Mouse (Mus musculus) heart, embryonic 11.5 days (tissue): ENCODE data around the gene Tns1. TPM values are rescaled to one million over a fixed set of nuclear protein-coding genes. Genes with fewer than 3 reads are reported as not detected.

ENCODE experiments used
- ATAC-seq: fragments of 200-750 bp; cut with Nextera tagmentation; replicated peaks from 2 replicates; pipeline ENCODE4 v1.8.0; 2017; ENCODE audit warnings: moderate library complexity; ENCODE audit not compliant: insufficient number of reproducible peaks, low FRiP score, low TSS enrichment
- H3K27ac ChIP-seq: fragments of 300-500 bp; sonication (generic); 2 replicates; pipeline ENCODE4 v1.5.1; 2014; ENCODE audit warnings: mild to moderate bottlenecking, low read depth, low read length
- H3K27me3 ChIP-seq: fragments of 300-500 bp; sonication (generic); 2 replicates; pipeline ENCODE4 v1.6.1; 2014; ENCODE audit warnings: mild to moderate bottlenecking, low read length, mixed read lengths; ENCODE audit not compliant: control insufficient read depth, insufficient read depth
- H3K36me3 ChIP-seq: fragments of 300-500 bp; sonication (generic); 2 replicates; pipeline ENCODE4 v1.6.1; 2014; ENCODE audit warnings: mild to moderate bottlenecking, low read length, moderate library complexity, mixed read lengths; ENCODE audit not compliant: control insufficient read depth, insufficient read depth
- H3K4me1 ChIP-seq: fragments of 300-500 bp; sonication (generic); 2 replicates; pipeline ENCODE4 v1.6.1; 2014; ENCODE audit warnings: low read length; ENCODE audit not compliant: control insufficient read depth, insufficient read depth
- H3K4me2 ChIP-seq: fragments of 300-500 bp; sonication (generic); 2 replicates; pipeline ENCODE4 v1.6.1; 2014; ENCODE audit warnings: mild to moderate bottlenecking, moderate library complexity
- H3K4me3 ChIP-seq: fragments of 300-500 bp; sonication (generic); 2 replicates; pipeline ENCODE4 v1.5.1; 2014; ENCODE audit warnings: low read depth, low read length
- H3K9ac ChIP-seq: fragments of 300-500 bp; sonication (generic); 2 replicates; pipeline ENCODE4 v1.6.1; 2014; ENCODE audit warnings: mild to moderate bottlenecking, low read depth, low read length, moderate library complexity
- H3K9me3 ChIP-seq: fragments of 300-500 bp; sonication (generic); replicated peaks from 2 replicates; pipeline ENCODE4 v1.6.1; 2016; ENCODE audit warnings: low read length; ENCODE audit not compliant: control insufficient read depth
- WGBS: fragments of 180-500 bp; shearing (Covaris S2); extraction: QIAGEN DNeasy Blood & Tissue Kit; methylation state at CpG from one replicate; pipeline ENCODE4 v1.1.7; 2014; ENCODE audit not compliant: insufficient replicate concordance; 5-methylcytosine and 5-hydroxymethylcytosine counted together
- polyA plus RNA-seq: library from polyadenylated mRNA; unstranded; fragments of >200 nt; fragmentation: Nextera tagmentation; extraction: Ambion mirVana; gene quantifications from 2 replicates; pipeline ENCODE4 v1.2.1, GENCODE M21; 2014

The Tns1 gene
- polyA plus RNA-seq, 1 experiment from 2014 or later, result 75.6 TPM

DNA sequence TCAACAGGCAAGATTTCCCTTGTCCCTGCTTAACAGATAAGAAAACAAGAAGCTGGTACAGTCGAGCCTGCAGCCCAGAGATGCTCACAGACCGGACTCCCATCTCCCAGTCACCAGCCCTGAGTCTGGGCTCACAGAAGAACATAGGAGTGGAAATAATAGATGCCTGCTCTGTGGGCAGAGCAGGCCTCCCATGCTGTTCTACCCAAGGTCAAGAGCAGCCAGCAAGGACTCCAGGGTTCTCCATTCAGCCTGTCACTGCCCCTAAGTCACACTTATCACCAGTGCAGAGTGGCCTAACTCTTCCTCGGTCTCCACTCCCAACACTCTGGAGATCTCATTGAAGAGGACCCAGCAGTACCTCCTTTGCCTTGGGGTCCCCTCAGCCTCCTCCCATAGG lies 69.8 kb downstream of the Tns1 start:
- no peak overlapping the region for H3K4me3 ChIP-seq
- no peaks in the 10 kb centered on the region for H3K9me3 ChIP-seq
- H3K36me3 ChIP-seq, result no peaks in the 10 kb centered on the region
- H3K9ac ChIP-seq, result peak overlapping the region; percentile 55
- peak overlapping the region; percentile 17 for H3K4me2 ChIP-seq
- 18% methylated on average over 3 of the region's 3 CpGs for WGBS
- ATAC-seq, result no peak
- H3K27ac ChIP-seq, result peak overlapping the region; percentile 96
- no peaks in the 10 kb centered on the region for H3K27me3 ChIP-seq
- H3K4me1 ChIP-seq, result peaks cover 63% of the 10 kb centered on the region

- WGBS, result 8% methylated on average over 7 of the region's 7 CpGs
- H3K4me3 ChIP-seq, result no peak overlapping the region
- H3K9ac ChIP-seq, result peak overlapping the region; percentile 55; the same call in 1 of the 2 replicates
- peak overlapping the region; percentile 17 for H3K4me2 ChIP-seq
- H3K4me1 ChIP-seq, result peaks cover 62% of the 10 kb centered on the region
- no peaks in the 10 kb centered on the region for H3K27me3 ChIP-seq
- H3K27ac ChIP-seq, result peak overlapping the region; percentile 96
- no peaks in the 10 kb centered on the region for H3K9me3 ChIP-seq
- ATAC-seq, result peak; percentile 82
- no peaks in the 10 kb centered on the region for H3K36me3 ChIP-seq
These were observed 70.2 kb downstream of the Tns1 start for GRCm38 (mm10) chr1:74054007-74054406.

DNA sequence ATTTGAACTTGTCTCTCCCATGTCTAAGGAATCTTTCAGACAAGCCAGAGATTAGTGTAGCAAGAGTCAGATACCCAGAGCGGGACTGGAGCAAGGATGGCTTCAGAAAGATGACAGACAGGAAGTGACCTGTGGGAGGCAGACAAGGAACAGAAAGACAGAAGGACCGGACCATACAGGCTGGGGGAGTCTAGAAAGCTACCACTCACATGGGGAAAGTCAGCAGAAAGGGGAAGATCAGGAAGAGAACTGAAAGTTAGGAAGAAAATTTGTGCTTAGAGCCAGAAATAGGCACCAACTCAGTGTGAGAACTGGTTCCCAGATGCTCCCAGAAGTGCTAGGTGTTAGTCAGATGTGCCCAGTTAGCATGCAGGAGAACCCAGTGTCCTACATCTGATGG lies 71.2 kb downstream of the Tns1 start:
- H3K4me2 ChIP-seq, result no peak overlapping the region
- H3K4me3 ChIP-seq, result no peak overlapping the region
- no peaks in the 10 kb centered on the region for H3K27me3 ChIP-seq
- H3K4me1 ChIP-seq, result peaks cover 64% of the 10 kb centered on the region
- no peak overlapping the region for H3K9ac ChIP-seq
- no peak for ATAC-seq
- H3K9me3 ChIP-seq, result no peaks in the 10 kb centered on the region
- 51% methylated on average over 2 of the region's 2 CpGs for WGBS
- peak overlapping the region; percentile 96 for H3K27ac ChIP-seq
- no peaks in the 10 kb centered on the region for H3K36me3 ChIP-seq

DNA sequence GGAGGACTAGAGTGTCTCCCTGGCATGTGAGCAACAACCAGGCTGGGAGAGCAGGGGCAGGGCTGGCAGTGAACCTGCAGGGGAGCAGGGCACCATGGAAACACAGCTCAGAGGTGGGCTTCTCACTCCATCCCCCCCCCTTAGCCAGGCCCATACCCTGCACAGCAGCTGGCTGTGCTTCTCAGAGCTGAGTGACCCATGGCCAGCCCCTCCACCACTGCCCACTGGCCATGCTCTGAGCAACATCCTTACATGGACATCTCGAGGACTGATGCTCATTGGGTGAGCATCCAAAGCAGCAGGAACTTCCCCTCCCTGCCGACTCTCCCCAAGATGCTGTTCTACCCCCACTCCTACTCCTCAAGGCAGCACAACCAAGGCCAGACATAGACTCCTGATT lies 72.9 kb downstream of the Tns1 start:
- 19% methylated on average over 2 of the region's 2 CpGs for WGBS
- H3K9ac ChIP-seq, result peak overlapping the region; percentile 30; the same call in 1 of the 2 replicates

DNA sequence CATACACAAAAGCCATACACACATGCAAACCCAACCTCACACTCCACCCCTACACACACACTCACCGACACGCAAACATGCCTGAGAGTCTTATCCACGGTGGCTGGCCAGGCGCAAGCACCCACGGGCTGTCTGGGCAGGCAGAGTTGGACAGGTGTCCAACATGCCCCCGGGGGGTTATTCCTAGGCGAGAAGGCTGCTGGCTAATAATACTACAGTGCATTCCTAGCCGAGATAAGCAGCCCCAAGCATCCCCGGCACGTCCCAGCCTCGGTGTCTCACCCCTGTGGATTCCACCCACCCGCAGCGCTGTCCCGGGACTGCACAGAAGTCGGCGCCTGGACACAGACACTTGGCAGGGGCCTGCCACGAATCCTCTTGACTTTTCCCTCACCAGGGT lies 74.8 kb downstream of the Tns1 start:
- Histone ChIP-seq H3K27ac (peak overlapping the region; percentile 86), H3K27me3 (no peaks in the 10 kb centered on the region), H3K9me3 (no peaks in the 10 kb centered on the region), H3K9ac (peak overlapping the region; percentile 39; the same call in 1 of the 2 replicates), H3K4me1 (peaks cover 61% of the 10 kb centered on the region), H3K36me3 (no peaks in the 10 kb centered on the region), H3K4me3 (no peak overlapping the region), H3K4me2 (peak overlapping the region; percentile 11; the same call in 1 of the 2 replicates)
- WGBS, result 30% methylated on average over 17 of the region's 17 CpGs
- ATAC-seq, result peak; percentile 31; the same call in 1 of the 2 replicates

More for the DNA sequence above, 72.9 kb downstream of the Tns1 start:
- no peaks in the 10 kb centered on the region for H3K27me3 ChIP-seq
- ATAC-seq, result no peak
- no peak overlapping the region for H3K4me3 ChIP-seq
- no peaks in the 10 kb centered on the region for H3K9me3 ChIP-seq
- H3K27ac ChIP-seq, result peak overlapping the region; percentile 57
- no peaks in the 10 kb centered on the region for H3K36me3 ChIP-seq
- H3K4me1 ChIP-seq, result peaks cover 70% of the 10 kb centered on the region
- H3K4me2 ChIP-seq, result no peak overlapping the region

DNA sequence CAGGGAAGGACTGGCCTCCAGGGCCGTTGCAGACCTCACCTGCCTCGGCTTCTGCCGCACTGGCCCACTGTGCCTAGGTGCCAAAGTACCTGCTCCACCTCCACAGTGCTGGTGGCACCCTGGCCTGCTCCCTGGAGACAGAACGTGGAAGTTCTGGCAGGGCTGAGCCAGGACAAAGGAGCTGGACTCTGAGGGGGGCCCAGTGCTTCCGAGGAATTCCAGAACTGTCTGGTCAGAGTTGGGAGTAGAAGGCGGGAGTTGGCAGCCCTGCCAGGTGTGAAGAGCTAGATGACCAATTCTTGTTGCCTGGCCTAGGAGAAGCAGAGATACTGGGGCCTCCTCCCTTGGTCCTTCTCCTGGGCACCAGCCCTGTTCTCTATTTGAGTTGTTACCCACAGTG lies 76.5 kb downstream of the Tns1 start:
- no peak overlapping the region for H3K27ac ChIP-seq

GRCm38 (mm10) chr1:74047311-74047710 lies 76.9 kb downstream of the Tns1 start:
- 72% methylated on average over 2 of the region's 2 CpGs for WGBS
- H3K9ac ChIP-seq, result no peak overlapping the region
- ATAC-seq, result no peak

More for the DNA sequence above, 76.5 kb downstream of the Tns1 start:
- 68% methylated on average over 6 of the region's 6 CpGs for WGBS
- Histone ChIP-seq H3K9ac (no peak overlapping the region), H3K4me2 (no peak overlapping the region), H3K4me3 (no peak overlapping the region), H3K9me3 (no peaks in the 10 kb centered on the region), H3K27me3 (no peaks in the 10 kb centered on the region), H3K4me1 (peaks cover 61% of the 10 kb centered on the region), H3K36me3 (no peaks in the 10 kb centered on the region)
- ATAC-seq, result no peak

DNA sequence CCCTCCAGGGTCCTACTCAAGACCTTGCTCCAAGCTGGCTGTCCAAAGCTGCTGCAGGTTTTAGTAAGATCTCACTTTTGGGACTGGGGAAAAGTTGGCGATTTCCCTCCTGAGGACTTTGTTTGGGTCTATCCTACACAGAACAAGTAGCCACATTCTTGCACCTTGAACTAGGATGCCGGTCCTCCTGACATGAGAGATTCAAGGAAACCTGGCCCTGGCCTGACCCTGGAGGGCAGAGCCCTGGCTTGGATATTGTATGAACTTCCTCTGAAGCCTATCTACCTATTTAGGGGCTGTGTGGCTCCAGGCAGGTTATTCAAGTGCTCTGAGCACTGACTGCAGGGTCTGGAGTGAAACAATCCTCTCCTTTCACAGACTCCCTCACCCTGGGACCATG lies 79.2 kb downstream of the Tns1 start:
- Histone ChIP-seq H3K36me3 (no peaks in the 10 kb centered on the region), H3K4me3 (no peak overlapping the region), H3K27ac (no peak overlapping the region), H3K9ac (no peak overlapping the region), H3K4me2 (no peak overlapping the region), H3K4me1 (peaks cover 68% of the 10 kb centered on the region), H3K9me3 (no peaks in the 10 kb centered on the region), H3K27me3 (no peaks in the 10 kb centered on the region)
- no peak for ATAC-seq
- WGBS, result 78% methylated on average over 2 of the region's 2 CpGs

More at GRCm38 (mm10) chr1:74047311-74047710, 76.9 kb downstream of the Tns1 start:
- H3K4me2 ChIP-seq, result no peak overlapping the region
- H3K9me3 ChIP-seq, result no peaks in the 10 kb centered on the region
- no peak overlapping the region for H3K4me3 ChIP-seq
- H3K36me3 ChIP-seq, result no peaks in the 10 kb centered on the region
- H3K27me3 ChIP-seq, result no peaks in the 10 kb centered on the region
- H3K4me1 ChIP-seq, result peaks cover 63% of the 10 kb centered on the region
- no peak overlapping the region for H3K27ac ChIP-seq

DNA sequence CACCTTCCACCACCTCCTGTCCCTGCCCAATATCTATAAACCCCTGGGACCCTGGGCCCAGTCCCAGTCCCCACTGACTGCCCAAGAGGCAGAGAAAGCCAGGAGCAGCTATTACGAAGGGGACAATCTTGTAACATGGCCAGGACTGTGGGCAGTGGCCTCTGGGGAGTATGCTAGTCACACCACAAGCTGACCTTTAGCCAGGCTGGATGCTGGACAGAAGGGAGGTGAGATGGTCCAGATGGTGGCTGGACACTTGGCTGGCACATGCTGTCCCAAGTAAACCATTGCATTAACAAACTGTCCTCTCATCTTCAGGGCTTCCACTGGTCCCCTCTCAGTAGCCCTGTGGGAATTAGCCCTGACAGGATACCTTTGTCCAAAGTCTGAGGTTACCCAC lies 79.8 kb downstream of the Tns1 start:
- H3K4me2 ChIP-seq, result no peak overlapping the region
- WGBS, result 63% methylated on average over 1 of the region's 1 CpGs
- H3K9ac ChIP-seq, result no peak overlapping the region
- no peak for ATAC-seq
- H3K27ac ChIP-seq, result 0 out of 2 replicates have a peak overlapping the region, but pooled peaks have one; percentile 2
- no peaks in the 10 kb centered on the region for H3K27me3 ChIP-seq
- no peaks in the 10 kb centered on the region for H3K9me3 ChIP-seq
- H3K4me3 ChIP-seq, result no peak overlapping the region
- H3K4me1 ChIP-seq, result peaks cover 62% of the 10 kb centered on the region
- no peaks in the 10 kb centered on the region for H3K36me3 ChIP-seq
